Mouse (Mus musculus) bone marrow, adult 2 months (tissue): ENCODE measurements around the gene Pdcd1lg2.

Experiments used
- CTCF ChIP-seq: fragments of 200-500 bp; IDR thresholded peaks from 2 replicates; pipeline ENCODE4 v1.5.1; 2011; ENCODE audit warnings: low read length, control low read depth; ENCODE audit not compliant: control insufficient read depth, insufficient read depth
- POLR2A ChIP-seq: fragments of 200-500 bp; IDR thresholded peaks from 2 replicates; pipeline ENCODE4 v1.6.1; 2011; ENCODE audit warnings: low read depth, mild to moderate bottlenecking, control low read depth, low read length, borderline replicate concordance; ENCODE audit not compliant: control insufficient read depth

DNA sequence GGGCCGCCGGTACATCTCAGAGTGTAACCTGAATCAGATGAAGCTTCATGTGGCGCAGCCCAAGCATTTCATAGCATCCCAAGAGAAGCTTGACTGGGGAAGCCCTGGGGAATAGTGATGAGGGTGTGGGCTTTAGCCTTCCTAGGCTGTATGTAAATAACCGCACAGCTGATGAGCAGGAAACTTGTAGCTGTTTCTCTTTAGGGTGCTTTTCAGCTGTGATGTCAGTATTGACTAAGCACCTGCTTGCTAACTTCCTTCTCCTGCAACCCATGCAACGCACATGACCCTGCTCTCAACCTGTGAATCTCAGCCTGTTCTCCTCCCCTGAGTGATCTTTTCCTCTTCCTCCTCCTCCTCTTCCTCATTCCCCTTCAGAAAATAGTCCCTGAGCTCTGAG, 46.6 kb upstream of the Pdcd1lg2 start:
- TF ChIP-seq POLR2A: no peak
- TF ChIP-seq CTCF: no peak
